Mouse (Mus musculus) bone marrow macrophage, adult 2 months (primary cell): ENCODE measurements around the gene Atxn2l.

Experiments
- CTCF ChIP-seq: IDR thresholded peaks from 2 replicates; pipeline ENCODE4 v1.5.1; 2012; ENCODE audit warnings: low read depth, mild to moderate bottlenecking, low read length, moderate library complexity
- POLR2A ChIP-seq: IDR thresholded peaks from 2 replicates; pipeline ENCODE4 v1.6.1; 2012; ENCODE audit warnings: mild to moderate bottlenecking, low read depth, low read length, borderline replicate concordance

GRCm38 (mm10) chr7:126466707-126467106 lies 36.5 kb downstream of the Atxn2l start:
- TF ChIP-seq CTCF: no peak
- TF ChIP-seq POLR2A: no peak
